Mouse (Mus musculus): Measurements from ENCODE around the gene Zp3.

DNA sequence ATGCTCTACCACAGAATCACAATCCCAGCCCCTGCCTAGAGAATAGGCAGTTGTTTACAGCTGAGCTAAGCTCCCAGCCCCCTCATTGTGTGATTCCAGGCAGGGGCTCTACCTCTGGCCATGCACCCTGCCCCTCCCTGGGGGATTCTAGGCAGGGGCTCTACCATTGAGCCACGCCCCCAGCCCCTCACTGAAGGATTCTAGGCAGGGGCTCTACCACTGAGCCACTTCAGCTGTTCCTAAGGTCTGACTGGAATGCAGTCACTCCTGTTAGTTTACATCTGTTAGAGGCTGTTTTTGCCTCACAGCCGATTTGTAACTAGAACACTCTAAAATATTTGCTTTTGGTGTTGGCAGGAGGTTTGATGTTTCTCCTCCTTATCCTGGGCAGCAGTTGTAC is 22.4 kb downstream of the Zp3 start:
- TF ChIP-seq POLR2A (IDR thresholded peaks at IDR 0.05; ENCODE audit: insufficient read depth, low read depth, low read length) (no peak), CTCF (IDR thresholded peaks at IDR 0.05; ENCODE audit: insufficient read depth, low read depth, low read length) (no peak)
